Mouse (Mus musculus) limb, embryonic 13.5 days (tissue): ENCODE data around the gene Spdye4a. TPM values are rescaled to one million over a fixed set of nuclear protein-coding genes. Genes with fewer than 3 reads are reported as not detected.

ENCODE experiments used
- ATAC-seq: fragments of 200-750 bp; cut with Nextera tagmentation; 2 replicates; pipeline ENCODE4 v1.8.0; 2017; ENCODE audit warnings: low read depth, moderate number of reproducible peaks, moderate TSS enrichment; ENCODE audit not compliant: low FRiP score
- H3K27ac ChIP-seq: fragments of 300-500 bp; sonication (generic); 2 replicates; pipeline ENCODE4 v1.5.1; 2015; ENCODE audit warnings: inconsistent platforms, mild to moderate bottlenecking, moderate library complexity
- H3K27me3 ChIP-seq: fragments of 300-500 bp; sonication (generic); 2 replicates; pipeline ENCODE4 v1.6.1; 2015; ENCODE audit warnings: mild to moderate bottlenecking, inconsistent platforms
- H3K36me3 ChIP-seq: fragments of 300-500 bp; sonication (generic); 2 replicates; pipeline ENCODE4 v1.6.1; 2015; ENCODE audit warnings: inconsistent platforms, mild to moderate bottlenecking, moderate library complexity
- H3K4me1 ChIP-seq: fragments of 300-500 bp; sonication (generic); 2 replicates; pipeline ENCODE4 v1.6.1; 2015; ENCODE audit warnings: inconsistent platforms
- H3K4me2 ChIP-seq: fragments of 300-500 bp; sonication (generic); replicated peaks from 2 replicates; pipeline ENCODE4 v1.6.1; 2015; ENCODE audit warnings: inconsistent platforms, mild to moderate bottlenecking, moderate library complexity
- H3K4me3 ChIP-seq: fragments of 300-500 bp; sonication (generic); 2 replicates; pipeline ENCODE4 v1.5.1; 2015; ENCODE audit warnings: moderate library complexity, mild to moderate bottlenecking, inconsistent platforms
- H3K9ac ChIP-seq: fragments of 300-500 bp; sonication (generic); 2 replicates; pipeline ENCODE4 v1.6.1; 2015; ENCODE audit warnings: mild to moderate bottlenecking, inconsistent platforms
- H3K9me3 ChIP-seq: fragments of 300-500 bp; sonication (generic); 2 replicates; pipeline ENCODE4 v1.6.1; 2016; ENCODE audit warnings: inconsistent platforms
- WGBS: fragments of 180-500 bp; shearing (Covaris S2); methylation state at CpG from one replicate; pipeline ENCODE4 v1.1.7; 2015; 5-methylcytosine and 5-hydroxymethylcytosine counted together
- polyA plus RNA-seq: library from polyadenylated mRNA; unstranded; fragments of >200 nt; fragmentation: Nextera tagmentation; extraction: Ambion mirVana; gene quantifications from 2 replicates; pipeline ENCODE4 v1.2.1, GENCODE M21; 2015

Gene Spdye4a
- not detected in 2 replicates for polyA plus RNA-seq

DNA sequence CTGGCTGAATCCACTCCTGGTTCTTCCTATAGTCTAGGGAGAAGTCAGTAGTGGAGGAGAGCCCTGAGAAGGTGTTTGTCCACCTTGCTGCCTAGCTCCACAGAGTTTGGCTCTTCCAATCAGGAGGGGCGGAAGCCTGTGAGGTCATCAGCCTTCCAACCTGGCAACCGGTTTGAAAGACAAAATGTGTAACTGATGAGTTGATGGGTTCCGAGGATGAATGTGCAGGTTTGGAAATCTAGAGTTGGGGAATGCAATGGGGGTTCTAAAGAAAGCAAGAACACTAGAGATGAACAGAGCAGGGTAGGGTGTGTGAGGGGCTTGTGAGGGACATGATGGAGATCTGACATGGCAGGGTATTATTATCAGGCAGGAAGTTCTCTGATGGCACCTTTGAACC lies at the start of gene Spdye4a:
Gene Spdye4a, minus strand, starts transcription at position 101 of the 400 bp plus-strand sequence.
- Histone ChIP-seq H3K4me1 (no peaks in the 10 kb centered on the region), H3K36me3 (no peaks in the 10 kb centered on the region), H3K9me3 (peaks cover 6% of the 10 kb centered on the region), H3K9ac (no peak within 1 kb of the TSS), H3K4me2 (no peak within 1 kb of the TSS), H3K27me3 (no peaks in the 10 kb centered on the region), H3K4me3 (no peak within 1 kb of the TSS), H3K27ac (no peak within 1 kb of the TSS)
- ATAC-seq = no peak
- 87% methylated on average over 3 of the region's 3 CpGs for WGBS

DNA sequence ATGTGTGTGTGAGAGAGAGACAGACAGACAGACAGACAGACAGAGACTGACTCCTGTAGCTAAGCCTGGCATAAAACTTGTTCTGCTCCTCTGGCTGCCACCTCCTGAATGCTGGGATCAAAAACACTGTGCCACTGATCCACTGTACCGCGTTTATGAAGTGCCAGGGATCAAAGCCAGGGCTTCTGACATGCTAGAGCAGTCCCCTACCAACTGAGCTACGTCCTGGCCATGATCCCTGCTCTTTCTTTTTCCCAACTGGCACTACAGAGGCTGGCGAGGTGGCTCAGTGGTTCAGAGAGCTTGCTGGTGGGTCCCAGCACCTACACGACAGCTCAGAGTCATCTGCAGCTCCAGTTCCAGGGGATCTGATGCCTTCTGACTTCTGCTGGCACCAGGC lies 49.1 kb upstream of the Spdye4a start:
- H3K27ac ChIP-seq = no peak overlapping the region
- no peak overlapping the region for H3K4me2 ChIP-seq
- no peaks in the 10 kb centered on the region for H3K9me3 ChIP-seq
- no peak overlapping the region for H3K9ac ChIP-seq
- H3K4me1 ChIP-seq = peaks cover 4% of the 10 kb centered on the region
- no peak overlapping the region for H3K4me3 ChIP-seq
- peaks cover 50% of the 10 kb centered on the region for H3K27me3 ChIP-seq
- no peak for ATAC-seq
- WGBS = 39% methylated on average over 5 of the region's 5 CpGs
- H3K36me3 ChIP-seq = no peaks in the 10 kb centered on the region

DNA sequence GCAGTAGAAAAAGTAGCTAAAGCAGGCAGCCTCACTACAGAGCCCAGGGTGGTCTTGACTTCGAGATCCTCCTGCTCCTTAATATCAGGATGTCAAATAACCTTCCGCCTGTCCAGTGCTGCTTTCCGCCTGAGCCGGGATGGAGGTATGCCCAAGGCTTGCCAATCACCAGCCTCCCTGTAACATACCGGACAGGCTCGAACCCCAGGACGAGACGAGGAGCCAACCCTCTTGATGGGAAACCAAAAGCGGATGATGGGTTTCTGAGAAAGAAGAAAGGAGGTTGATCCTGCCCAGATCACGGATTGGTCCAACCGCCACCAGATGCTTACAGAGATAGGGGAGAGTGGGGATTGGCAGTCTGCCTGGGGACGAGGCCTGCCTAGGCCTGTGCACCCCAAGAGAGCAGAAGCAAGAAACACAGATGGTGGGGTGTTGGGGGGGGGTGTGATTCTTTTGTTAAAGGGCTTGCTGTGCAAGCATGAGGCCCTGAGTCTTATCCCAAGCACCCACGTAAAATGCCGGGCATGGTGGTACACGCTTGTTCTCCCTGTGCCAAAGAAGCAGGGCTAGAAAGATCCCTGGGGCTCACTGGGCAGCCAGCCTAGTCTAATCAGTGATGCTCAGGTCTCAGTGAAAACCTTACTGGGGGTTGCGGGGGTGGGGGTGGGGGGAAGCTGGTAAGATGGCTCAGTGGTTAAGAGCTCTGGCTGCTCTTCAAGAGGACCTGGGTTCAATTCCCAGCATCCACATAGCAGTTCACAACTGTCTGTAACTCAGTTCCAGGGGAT lies 46.0 kb upstream of the Spdye4a start:
- Histone ChIP-seq H3K4me3 (no peak overlapping the region), H3K27ac (no peak overlapping the region), H3K27me3 (peaks cover 25% of the 10 kb centered on the region), H3K9ac (no peak overlapping the region), H3K36me3 (no peaks in the 10 kb centered on the region), H3K9me3 (no peaks in the 10 kb centered on the region), H3K4me2 (no peak overlapping the region), H3K4me1 (peaks cover 21% of the 10 kb centered on the region)
- no peak for ATAC-seq
- WGBS = 89% methylated on average over 16 of the region's 16 CpGs

DNA sequence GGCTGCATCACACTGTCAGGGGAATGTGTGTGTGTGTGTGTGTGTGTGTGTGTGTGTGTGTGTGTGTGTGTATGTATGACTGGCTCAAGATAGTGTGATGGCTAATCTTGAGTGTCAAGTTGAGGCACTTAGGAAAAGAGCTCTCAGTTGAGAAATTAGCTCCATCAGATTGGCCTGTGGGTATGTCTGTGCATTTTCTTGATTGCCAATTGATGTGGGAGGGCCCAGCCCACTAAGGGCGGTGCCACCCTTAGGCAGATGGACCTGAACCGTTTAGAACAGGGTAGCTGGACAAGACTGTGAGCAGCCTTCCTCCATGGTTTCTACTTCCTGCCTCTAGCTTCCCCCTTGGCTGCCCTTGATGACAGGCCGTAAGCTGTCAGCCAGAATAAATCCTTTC lies 45.4 kb upstream of the Spdye4a start:
- WGBS = 80% methylated on average over 3 of the region's 3 CpGs
- no peak overlapping the region for H3K4me2 ChIP-seq
- H3K27ac ChIP-seq = no peak overlapping the region
- ATAC-seq = no peak
- H3K27me3 ChIP-seq = peaks cover 19% of the 10 kb centered on the region
- no peaks in the 10 kb centered on the region for H3K9me3 ChIP-seq
- no peaks in the 10 kb centered on the region for H3K36me3 ChIP-seq
- H3K4me3 ChIP-seq = no peak overlapping the region
- peaks cover 23% of the 10 kb centered on the region for H3K4me1 ChIP-seq
- no peak overlapping the region for H3K9ac ChIP-seq

DNA sequence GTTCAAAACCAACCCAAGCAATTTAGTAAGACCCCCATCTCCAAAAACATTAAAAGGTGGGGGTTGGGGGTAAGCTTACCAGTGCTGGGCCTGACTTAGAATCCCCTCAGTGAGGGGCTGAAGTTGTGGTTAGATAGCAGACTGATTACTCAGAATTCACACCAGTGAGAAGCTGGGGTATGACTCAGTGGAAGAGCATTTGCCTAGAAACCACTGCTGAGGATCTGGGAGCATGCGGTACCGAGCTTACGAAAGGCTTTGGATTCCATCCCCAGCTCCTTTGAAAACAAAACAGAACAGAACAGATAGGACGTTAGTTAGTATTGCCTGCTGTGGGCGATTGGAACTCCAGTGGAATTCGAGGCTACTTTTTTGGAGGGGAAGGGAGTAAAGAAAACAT lies 45.0 kb upstream of the Spdye4a start:
- Histone ChIP-seq H3K9me3 (no peaks in the 10 kb centered on the region), H3K27ac (no peak overlapping the region), H3K27me3 (peaks cover 14% of the 10 kb centered on the region), H3K9ac (no peak overlapping the region), H3K4me1 (peaks cover 23% of the 10 kb centered on the region), H3K36me3 (no peaks in the 10 kb centered on the region), H3K4me3 (no peak overlapping the region), H3K4me2 (no peak overlapping the region)
- WGBS = 87% methylated on average over 6 of the region's 6 CpGs
- no peak for ATAC-seq

DNA sequence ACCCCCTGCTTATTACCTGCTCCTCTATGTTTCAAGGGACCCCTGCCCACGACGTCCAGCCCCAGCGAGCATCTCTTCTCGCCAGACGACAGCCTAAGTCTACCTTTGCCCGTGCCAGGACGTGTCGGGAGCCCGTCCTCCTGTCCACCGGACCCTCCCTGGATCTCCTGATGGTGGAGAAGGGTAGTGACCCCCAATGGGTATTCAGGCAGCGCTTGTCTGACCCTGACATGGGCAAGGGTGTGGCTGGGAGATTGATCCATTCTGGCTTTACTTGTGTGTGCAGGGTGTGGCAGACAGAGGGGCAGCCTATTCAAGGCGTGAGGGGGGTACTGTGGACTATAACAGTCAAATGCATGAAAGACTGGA lies 43.4 kb upstream of the Spdye4a start:
- peak overlapping the region; percentile 89 for H3K4me3 ChIP-seq
- peak overlapping the region; percentile 92 for H3K9ac ChIP-seq
- H3K4me2 ChIP-seq = peak overlapping the region; percentile 89
- 5% methylated on average over 12 of the region's 12 CpGs for WGBS
- H3K27me3 ChIP-seq = no peaks in the 10 kb centered on the region
- peak; percentile 17; the same call in 1 of the 2 replicates for ATAC-seq
- H3K27ac ChIP-seq = no peak overlapping the region
- no peaks in the 10 kb centered on the region for H3K9me3 ChIP-seq
- H3K4me1 ChIP-seq = peaks cover 23% of the 10 kb centered on the region
- H3K36me3 ChIP-seq = 0 out of 2 replicates have a peak, but pooled peaks cover under 1% of the 10 kb centered on the region

DNA sequence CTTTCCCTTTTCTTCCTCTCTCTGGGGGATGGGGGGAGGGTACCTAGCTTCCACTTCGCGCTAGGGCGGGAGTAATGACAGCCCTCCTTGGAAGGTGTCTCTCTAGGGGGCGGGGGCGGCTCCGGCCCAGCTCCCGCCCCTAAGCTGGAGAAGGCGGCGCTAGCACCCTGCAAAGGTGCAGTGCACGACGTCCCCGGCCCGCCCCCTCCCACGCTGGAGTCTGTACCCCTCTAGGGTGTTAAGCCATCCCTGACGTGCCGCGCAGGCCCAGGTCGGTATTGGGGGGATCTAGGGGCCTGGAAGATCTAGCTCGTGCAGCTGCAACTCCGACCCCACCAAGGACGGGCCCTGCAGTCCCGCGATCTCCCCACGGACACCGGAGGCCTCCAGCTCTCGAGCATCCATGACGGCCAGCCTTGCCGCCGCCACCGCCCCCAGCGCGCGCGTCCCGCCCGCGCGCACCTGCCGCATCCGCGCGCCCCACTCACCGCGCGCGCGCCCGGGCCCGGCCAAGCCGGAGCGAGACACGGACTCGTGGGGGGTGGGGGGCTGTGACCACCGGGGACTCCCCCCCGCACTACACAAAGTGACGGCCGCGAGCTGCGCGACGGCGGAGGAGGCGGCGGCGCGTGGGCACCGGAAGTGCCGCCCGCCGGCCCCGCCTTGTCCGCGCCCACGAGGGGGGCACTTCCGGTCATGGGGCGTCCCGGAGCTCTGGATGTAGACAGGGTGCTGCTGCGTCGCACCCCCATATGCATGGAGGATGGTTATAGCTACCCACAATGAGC lies 42.9 kb upstream of the Spdye4a start, which contains the start of gene Zfp316:
Gene Zfp316, minus strand, starts transcription at position 660 of the 788 bp plus-strand sequence.
- Histone ChIP-seq H3K4me1 (peaks cover 23% of the 10 kb centered on the region), H3K27ac (no peak within 1 kb of the TSS; the same call in 1 of the 2 replicates), H3K9me3 (no peaks in the 10 kb centered on the region), H3K27me3 (no peaks in the 10 kb centered on the region), H3K4me3 (peak within 1 kb of the TSS; percentile 89), H3K4me2 (peak within 1 kb of the TSS; percentile 89), H3K9ac (peak within 1 kb of the TSS; percentile 92), H3K36me3 (0 out of 2 replicates have a peak, but pooled peaks cover 6% of the 10 kb centered on the region)
- WGBS = under 1% methylated on average over 77 of the region's 79 CpGs
- ATAC-seq = peak; percentile 83

DNA sequence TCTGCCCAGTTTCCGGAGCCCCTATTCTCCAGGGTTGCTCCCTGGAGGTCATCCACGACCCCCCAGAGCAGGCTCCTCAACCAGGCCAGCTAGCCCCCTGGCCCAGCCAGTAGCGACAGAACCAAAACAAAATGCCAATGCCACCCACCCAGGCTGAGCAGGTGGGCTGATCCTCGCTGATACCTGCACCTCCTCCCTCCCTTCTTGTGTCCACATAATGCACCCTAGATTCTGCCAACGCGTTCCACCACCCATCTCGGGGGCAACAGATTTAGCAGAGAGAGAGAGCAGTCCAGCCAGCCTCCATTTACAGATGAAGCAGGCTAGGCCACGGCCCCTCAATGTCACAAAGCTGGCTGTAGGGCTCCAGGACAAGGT lies 42.3 kb upstream of the Spdye4a start:
- Histone ChIP-seq H3K27me3 (no peaks in the 10 kb centered on the region), H3K9me3 (no peaks in the 10 kb centered on the region), H3K27ac (no peak overlapping the region; the same call in 1 of the 2 replicates), H3K36me3 (peaks cover 12% of the 10 kb centered on the region), H3K4me3 (peak overlapping the region; percentile 89), H3K4me2 (peak overlapping the region; percentile 89), H3K9ac (peak overlapping the region; percentile 92), H3K4me1 (peaks cover 23% of the 10 kb centered on the region)
- no peak; the same call in 1 of the 2 replicates for ATAC-seq
- WGBS = 32% methylated on average over 8 of the region's 8 CpGs

DNA sequence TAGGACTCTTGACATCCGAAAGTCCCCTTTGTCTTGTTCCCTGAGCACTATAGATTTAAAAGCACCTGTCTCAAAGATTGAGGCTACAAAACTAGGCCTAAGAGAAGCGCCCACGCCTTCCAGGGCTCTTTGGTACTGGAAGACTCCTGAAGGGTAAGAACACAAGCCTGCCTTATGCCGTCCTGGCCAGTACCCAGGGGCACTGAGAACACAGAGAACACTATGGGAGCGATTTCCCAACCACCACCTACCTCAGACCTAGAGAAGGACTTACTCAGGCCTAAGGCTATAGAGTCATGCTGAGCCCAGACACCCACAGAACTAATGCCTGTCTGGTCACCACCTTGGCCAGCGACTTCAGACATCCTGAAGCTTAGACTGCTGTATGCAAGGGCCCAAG lies 40.1 kb upstream of the Spdye4a start:
- Histone ChIP-seq H3K9ac (no peak overlapping the region), H3K9me3 (no peaks in the 10 kb centered on the region), H3K36me3 (peaks cover 34% of the 10 kb centered on the region), H3K27ac (no peak overlapping the region), H3K4me3 (no peak overlapping the region), H3K27me3 (no peaks in the 10 kb centered on the region), H3K4me2 (no peak overlapping the region), H3K4me1 (peaks cover 23% of the 10 kb centered on the region)
- ATAC-seq = no peak
- WGBS = 83% methylated on average over 6 of the region's 6 CpGs

DNA sequence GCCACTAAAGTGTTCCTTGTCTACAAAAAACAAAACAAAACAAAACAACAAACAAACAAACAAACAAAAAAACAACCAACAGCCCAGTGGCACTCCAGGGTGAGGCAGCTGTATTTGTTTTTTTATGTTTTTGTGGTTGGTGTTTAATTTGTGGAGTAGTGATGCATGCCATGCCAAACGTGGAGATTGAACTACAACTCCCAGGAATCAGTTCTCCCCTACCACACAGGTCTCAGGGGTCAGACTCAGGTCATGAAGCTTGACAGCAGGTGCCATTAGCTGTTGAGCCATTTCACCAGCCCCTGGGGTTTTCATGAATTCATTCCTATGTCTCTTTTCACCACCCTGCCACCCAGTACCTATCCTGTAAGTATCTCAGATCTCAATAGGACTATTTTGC lies 38.7 kb upstream of the Spdye4a start:
- Histone ChIP-seq H3K36me3 (peaks cover 46% of the 10 kb centered on the region), H3K27ac (no peak overlapping the region), H3K4me1 (peaks cover 16% of the 10 kb centered on the region), H3K27me3 (no peaks in the 10 kb centered on the region), H3K4me2 (no peak overlapping the region), H3K4me3 (no peak overlapping the region), H3K9me3 (no peaks in the 10 kb centered on the region), H3K9ac (no peak overlapping the region)
- WGBS = 42% methylated on average over 1 of the region's 1 CpGs
- ATAC-seq = no peak

DNA sequence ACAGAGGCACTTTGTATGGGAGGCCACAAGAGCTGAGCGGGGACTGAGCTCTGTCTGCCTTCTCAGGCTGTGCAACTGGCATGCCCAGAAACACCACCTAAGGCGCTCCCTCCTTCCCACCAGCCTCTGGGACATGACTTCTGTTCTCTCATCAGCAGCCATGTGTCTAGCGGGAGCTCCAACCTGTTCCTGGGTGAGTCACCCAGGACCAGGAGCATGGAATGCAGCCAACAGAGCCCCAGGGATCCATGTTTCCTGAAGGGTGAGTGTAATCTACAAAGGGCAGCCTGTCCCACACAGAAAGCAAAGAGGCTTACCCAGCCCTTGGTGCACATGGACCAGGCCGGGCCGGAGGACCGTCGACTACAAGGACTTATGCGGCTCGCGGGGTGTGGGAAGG lies 38.0 kb upstream of the Spdye4a start:
- Histone ChIP-seq H3K27me3 (no peaks in the 10 kb centered on the region), H3K4me1 (peaks cover 12% of the 10 kb centered on the region), H3K36me3 (peaks cover 53% of the 10 kb centered on the region), H3K4me2 (no peak overlapping the region), H3K27ac (no peak overlapping the region), H3K9me3 (no peaks in the 10 kb centered on the region), H3K4me3 (no peak overlapping the region), H3K9ac (no peak overlapping the region)
- no peak for ATAC-seq
- WGBS = 92% methylated on average over 10 of the region's 10 CpGs

DNA sequence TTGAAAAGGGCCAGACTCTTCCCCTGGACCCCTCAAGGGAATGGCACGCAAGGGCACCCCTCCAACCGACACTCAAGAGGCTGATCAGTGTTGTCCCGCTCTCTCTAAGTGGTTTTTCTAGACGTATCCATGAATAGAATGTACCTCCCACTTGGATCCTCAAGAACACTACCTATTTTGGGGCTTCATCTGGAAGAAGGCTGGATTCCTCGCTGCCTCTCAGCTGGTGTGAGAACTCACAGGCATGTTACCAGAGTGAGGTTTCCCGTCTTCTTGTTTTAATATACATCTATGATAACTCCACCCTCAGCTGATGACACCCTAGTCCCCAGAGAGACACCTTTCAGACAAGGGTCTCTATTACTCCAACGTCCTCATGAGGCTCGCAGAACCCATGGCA lies 34.9 kb upstream of the Spdye4a start:
- H3K4me2 ChIP-seq = no peak overlapping the region
- no peak overlapping the region for H3K9ac ChIP-seq
- no peak for ATAC-seq
- no peak overlapping the region for H3K27ac ChIP-seq
- H3K4me3 ChIP-seq = no peak overlapping the region
- WGBS = 94% methylated on average over 8 of the region's 8 CpGs
- no peaks in the 10 kb centered on the region for H3K9me3 ChIP-seq
- no peaks in the 10 kb centered on the region for H3K4me1 ChIP-seq
- peaks cover 24% of the 10 kb centered on the region for H3K27me3 ChIP-seq
- peaks cover 83% of the 10 kb centered on the region for H3K36me3 ChIP-seq
